Mouse (Mus musculus) cerebellum, postnatal 36 days (tissue): ENCODE data around the gene Ttc39a.
A peak's percentile ranks its signal among the peaks of the same experiment; 100 is the strongest.
"Not testable (repeated sequence)": the region's sequence is repeated elsewhere in the genome, so short reads cannot be mapped to it uniquely, and the experiment has no call there.

Source experiments
- DNase-seq, 2 experiments: peaks; one replicate each; pipeline ENCODE4 v3.0.0; 2021 to 2022; ENCODE audit warnings: mixed read lengths in 2 of 2

Gene Ttc39a

GRCm38 (mm10) chr4:109406486-109407175, at the start of gene Ttc39a:
Gene Ttc39a (plus strand): TSS chr4:109406623.
- peak; percentile 70 for DNase-seq

GRCm38 (mm10) chr4:109378107-109378506, 28.3 kb upstream of the Ttc39a start:
- DNase-seq = no peak

DNA sequence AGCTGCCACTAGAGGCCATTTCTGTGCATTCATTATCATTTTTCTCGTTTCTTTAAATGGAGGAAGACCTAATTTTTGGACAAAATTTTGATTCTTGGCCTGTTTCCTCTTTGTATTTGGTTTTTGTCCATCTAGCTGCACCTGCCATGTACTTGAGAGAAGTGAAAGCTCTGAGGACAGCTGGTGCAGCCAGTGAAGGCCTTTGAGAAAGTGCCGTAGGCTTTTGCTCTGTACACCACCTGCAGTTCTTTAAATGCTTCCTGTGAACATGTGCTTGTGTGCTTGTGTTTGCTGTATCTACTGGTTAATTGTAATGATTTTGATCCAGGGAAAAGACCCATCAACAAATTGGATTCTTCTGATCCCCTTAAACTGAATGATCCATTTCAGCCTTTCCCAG, 24.0 kb upstream of the Ttc39a start:
- peak in 1 of 2 experiments; percentile 23 for DNase-seq

GRCm38 (mm10) chr4:109385599-109385998, 20.8 kb upstream of the Ttc39a start:
- DNase-seq = no peak

GRCm38 (mm10) chr4:109393229-109393779, 13.1 kb upstream of the Ttc39a start:
- DNase-seq = no peak

GRCm38 (mm10) chr4:109393902-109394301, 12.5 kb upstream of the Ttc39a start:
- peak in 1 of 2 experiments; percentile 23 for DNase-seq

- no peak for DNase-seq
These were observed 11.9 kb upstream of the Ttc39a start for GRCm38 (mm10) chr4:109394314-109395074.

GRCm38 (mm10) chr4:109400366-109400980, 6.0 kb upstream of the Ttc39a start:
- DNase-seq = no peak

GRCm38 (mm10) chr4:109401176-109401689, 5.2 kb upstream of the Ttc39a start:
- DNase-seq = no peak

DNA sequence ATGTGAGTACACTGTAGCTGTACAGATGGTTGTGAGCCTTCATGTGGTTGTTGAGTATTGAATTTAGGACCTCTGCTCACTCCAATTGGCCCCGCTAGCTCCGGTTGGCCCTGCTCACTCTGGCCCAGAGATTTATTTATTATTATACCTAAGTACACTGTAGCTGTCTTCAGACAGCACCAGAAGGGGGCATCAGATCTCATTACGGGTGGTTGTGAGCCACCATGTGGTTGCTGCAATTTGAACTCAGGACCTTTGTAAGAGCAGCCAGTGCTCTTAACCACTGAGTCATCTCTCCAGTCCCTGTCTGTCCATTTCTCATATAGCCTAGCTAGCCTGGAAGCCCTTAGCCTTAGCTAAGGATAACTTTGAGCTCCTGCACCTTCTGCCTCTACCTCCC, 1.5 kb upstream of the Ttc39a start:
- not testable (repeated sequence) for DNase-seq

DNA sequence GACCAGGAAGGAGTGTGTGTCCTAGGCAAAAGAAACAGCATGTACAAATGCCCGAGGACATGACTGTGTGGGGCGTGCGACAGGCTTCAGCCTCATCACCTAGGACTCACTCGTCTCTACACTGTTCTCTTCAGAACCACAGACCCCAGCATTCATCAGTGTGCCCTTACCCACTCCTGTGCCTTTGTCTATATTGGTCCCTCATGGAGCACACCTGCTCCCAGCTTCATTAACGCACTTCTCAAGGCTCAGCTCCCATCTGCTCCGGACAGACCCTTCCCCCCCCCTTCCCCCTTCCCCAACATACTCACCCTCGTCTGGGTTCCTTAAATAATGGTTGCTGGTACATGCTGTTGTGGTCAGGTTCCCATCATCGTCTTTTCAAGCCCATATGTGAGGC, 1.0 kb upstream of the Ttc39a start:
- no peak for DNase-seq

DNA sequence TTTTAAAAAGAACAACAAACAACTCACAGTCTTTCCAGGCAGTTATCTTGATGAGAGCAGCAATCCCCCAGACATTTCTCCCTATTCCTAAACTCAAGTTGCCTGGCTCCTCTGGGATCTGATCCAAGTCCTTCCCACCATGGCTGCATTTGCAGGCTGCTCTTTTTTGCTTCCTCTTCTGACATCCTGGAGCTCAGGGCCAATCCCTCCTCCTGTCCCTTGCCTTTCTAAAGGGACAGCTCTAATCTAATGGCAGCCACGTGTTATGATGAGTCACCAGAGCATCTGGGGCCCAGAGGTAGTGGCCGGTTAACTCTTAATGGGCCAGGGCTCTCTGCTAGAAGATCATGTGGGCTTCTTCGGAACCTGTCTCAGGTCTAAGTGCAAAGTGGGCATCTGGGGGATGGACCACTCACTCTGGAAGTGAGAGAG, 353 bp upstream of the Ttc39a start:
- DNase-seq = peak; percentile 47 to 54

- no peak for DNase-seq
These were observed 725 bp downstream of the Ttc39a start for GRCm38 (mm10) chr4:109407176-109407520.

GRCm38 (mm10) chr4:109407701-109408485, 1.5 kb downstream of the Ttc39a start:
- peak; percentile 37 to 38 for DNase-seq

DNA sequence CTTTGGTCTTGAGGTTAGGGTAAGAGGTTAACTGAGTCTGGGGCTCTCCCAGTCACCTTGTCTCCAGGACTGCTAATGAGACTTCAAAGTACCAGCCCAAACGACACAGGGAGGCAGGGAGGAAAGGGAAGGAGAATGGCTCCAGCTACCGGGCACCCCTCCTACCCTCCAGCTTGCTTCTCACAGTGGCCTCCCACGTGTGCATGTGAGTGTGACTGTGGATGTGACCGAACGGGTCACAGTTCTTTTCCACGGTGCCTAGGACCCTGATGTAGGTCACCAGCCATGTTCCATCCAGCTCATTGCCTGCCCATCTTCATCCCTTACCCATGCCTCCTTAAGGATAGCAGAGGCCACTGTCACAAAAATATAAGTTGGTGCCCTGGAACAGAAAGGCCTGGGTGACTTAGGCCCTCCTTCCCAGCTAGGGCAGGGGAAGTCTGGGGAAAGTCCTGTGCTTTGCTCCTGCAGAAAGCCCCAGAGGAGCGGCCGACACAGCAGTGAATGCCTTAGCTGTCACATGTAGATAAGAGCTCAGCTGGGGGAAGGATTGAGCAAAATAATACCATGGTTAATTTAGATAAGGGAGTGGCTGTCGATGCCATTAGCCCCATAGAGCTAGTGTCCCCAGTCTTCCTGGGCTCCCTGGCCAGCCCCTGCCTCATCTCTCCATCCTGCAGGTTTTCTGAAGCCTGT, 4.4 kb downstream of the Ttc39a start:
- no peak for DNase-seq

GRCm38 (mm10) chr4:109411377-109411967, 5.0 kb downstream of the Ttc39a start:
- DNase-seq = no peak

- DNase-seq = no peak
These were observed 5.8 kb downstream of the Ttc39a start for GRCm38 (mm10) chr4:109412233-109412632.

DNA sequence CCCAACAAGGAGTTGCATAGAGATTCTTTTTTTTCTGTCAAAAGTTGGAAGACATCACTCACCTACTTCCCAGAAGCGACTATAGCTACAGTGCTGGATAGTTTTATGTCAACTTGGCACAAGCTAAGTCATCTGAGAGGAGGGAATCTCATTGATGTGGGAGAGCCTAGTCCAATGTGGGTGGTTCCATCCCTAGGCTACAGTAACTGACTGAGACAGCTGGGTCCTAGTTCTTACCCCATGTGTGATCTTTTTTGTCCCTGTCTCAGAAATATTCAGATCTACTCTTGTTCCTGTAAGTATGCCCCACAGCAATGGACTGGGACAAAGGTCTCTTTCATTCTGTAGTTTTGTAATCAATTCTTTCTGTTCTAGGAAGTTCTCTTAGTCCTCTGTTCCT, 11.6 kb downstream of the Ttc39a start:
- DNase-seq = no peak

DNA sequence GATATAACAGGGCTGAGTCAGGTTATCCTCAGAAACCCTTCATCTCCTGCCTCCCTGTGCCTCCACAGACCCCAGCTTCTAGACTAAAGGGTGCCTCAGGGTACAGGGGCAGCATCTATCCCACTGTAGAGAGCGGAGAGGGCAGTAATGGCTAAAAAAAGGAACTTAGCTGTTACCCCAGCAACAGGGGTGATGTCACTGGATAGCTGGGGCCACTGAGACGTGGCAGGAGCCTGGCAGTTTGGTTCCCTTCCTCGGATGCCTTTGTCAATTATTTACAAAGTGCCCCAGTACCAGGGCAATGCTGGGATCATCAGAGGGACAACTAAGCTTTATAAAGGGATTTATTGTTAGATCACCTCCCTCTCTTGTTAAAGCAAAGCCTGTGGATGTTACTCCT, 12.6 kb downstream of the Ttc39a start:
- DNase-seq = no peak

GRCm38 (mm10) chr4:109419563-109419962, 13.1 kb downstream of the Ttc39a start:
- no peak for DNase-seq

DNA sequence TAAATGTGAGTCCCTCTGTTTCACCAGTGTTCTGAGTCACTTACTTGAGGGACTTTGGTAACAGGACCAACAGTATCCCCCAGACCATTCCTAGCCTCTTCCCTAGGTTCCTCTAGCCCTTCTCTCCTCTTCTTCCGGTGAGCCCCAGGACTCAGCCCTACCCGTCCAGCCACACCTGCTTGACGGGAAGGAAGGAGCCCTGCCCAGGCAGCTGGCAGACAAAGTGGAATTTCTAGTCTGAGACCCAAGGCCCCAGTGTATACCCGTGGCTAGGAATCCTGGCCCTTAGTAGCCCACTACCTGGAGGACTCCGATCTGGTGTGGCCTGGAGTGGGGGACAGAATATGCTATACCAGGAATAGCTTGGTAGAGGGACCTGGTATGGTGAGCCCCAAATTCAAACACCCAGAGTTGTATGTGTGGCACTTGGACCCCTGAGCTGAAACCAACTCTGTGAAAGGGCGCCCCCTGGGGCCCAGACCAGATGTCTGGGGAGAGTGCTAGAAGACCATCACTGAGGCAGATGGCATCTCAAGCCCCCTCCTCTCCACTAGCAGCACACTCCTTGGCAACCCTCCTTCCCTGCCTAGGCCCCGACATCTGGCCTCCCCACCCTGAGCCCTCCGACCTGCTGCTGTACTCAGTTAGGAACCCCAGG, 13.8 kb downstream of the Ttc39a start:
- DNase-seq = no peak
